Mouse (Mus musculus): Measurements from ENCODE around the gene Pno1.

Pno1 gene

DNA sequence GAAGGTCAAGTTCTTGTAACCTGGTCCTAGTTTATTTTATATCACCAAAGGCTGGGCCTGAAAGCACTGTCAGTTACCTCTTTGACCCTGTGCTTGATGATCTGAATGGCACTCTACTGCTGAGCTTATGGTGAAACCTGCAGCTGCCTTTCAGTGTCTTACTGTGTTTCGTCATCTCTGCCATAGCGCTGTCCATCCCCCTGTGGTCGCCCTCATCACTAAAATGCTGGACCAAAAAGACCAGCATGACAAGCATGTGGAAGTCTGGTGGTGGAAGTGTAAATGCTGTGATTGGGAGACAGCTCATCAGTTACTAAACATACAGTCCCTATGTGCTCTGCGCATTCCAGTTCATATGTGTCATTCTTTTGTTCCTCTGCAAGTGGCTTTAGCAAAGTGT, 39.1 kb downstream of the Pno1 start:
- DNase-seq: no peak

DNA sequence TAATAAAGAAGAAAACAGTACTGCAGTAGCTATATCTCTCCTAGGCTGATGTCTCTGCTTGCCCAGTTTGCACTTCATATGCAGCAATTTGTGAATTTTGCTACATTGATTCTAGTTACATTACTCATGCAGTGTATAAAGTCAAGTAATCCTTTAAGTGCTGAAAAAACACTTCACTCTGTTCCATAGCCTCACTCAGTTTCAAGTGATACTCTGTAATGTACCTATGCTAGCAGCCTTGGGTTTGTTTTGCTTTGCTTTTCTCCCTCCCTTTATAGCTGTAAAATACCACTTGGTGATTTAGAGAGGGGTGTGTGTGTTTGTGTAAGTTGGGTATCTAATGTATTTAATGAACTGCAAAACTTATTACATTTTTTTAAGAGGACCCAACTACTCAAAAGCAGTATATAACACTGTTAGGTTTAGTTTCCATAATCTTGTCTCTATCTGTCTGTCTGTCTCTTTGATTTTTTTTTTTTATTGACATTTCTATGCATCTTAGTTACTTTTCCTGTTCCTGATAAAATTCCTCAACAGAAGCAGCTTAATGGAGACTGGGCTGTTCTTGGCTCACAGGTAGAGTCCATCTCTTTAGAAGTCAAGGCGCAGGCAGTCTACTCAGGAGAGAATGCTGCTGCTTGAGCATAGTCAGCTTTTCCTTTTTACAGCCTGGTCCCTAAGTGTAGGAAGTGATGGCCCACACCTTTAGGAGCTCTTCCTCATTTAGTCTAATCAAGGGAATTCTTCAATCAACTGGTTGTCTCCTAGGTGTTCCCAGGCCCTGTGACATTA, 40.2 kb downstream of the Pno1 start:
- no peak for DNase-seq

DNA sequence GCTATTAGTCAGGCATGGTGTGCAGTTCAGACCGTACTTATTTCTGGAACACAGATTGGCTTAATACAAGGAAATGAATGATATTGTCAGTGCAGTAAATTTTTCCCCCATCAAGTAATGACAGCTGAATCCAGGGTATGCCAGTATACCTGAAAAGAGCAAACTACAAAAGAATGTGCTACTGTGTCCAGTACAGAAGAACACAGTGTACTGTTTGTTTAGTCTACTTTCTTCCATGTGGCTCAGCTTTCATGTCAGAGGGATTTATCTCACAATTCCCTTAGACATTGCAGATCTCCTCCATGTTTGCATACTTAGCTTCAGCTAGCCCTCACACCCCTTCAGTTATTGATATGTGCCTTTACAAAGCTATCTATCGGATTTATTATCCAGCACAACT, 42.1 kb downstream of the Pno1 start:
- DNase-seq: no peak

DNA sequence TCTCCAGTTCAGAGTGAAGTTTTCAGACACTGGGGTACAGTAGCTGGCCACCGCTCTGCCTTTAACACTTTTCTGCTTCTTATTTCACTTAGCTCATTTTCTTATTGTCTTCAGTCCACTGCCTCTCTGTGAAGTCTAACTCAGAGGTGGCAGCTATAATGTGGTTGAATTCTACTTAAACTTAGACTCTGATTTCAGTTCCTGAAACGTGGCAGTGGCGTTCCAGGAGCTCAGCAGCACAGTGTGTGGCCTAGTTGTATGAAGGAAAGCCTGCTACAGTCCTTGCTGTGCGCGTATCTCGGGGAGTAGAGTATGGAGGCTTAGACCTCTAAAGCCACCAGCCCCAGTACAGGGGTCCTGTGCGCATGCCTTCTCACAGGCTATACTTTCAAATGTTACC, 44.7 kb downstream of the Pno1 start:
- DNase-seq: no peak

DNA sequence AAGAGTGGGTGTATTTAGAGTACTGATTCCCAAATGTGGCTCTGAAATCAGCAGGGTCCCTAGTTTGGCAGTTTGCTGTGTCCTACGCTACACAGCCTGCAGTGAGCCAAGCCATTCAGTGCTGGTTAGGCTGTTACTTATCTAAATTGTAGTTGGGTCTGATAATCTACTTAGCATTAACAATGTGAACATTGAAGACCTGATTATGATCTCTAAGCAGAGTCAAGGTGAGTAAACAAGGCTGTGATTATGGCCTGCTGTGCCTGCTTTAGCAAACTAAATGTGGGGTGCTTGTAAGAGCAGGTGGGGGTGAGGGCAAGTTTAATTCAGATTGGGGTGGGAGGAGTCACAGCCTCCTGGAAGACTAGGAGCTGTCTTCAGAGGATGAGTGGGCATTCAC, 47.4 kb downstream of the Pno1 start:
- no peak for DNase-seq

DNA sequence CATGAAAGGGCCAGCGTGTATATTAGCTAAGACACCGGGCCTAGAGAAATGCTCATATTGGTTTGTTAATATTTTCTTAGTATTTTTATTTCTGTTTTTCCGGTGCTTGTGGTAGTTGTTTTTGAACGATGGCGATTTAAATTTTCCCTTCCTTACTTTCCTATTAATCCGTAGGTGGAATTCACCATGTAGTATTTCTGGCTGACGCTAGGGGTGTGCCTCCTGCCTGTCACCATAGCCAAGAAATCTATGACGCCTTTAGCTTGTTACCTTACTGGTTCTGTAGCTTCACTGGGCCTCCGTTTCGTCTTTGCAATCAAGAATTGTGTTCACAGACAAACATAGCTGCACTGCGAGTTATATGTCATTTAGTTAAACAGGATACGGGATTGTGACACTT, 51.1 kb downstream of the Pno1 start:
- peak; percentile 66 for DNase-seq

DNA sequence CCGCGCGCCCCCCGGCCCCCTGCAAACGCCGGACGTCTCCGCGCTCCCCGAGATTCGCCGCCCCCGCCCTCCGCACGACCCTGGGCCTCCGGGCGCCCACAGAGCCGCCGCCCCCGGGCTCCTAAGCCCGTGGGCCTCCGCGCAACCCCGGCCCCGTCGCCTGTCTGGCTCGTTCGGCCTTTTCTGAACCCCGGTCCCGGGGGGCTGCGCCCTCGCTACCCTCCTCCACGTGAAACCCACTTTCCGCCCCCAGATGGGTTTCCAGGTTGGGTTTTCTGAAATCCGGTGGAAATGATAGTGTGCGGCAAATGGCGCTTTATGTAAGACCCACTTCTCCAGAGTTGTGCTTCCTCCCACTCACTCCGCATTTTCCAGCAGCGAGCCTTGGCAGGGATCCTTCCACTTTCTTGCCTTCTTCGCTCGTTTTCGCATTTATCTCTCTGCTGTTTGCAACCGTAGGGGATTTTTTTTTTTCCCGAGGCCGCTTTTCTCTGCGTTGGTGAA, 51.6 kb downstream of the Pno1 start:
- DNase-seq: peak; percentile 47

DNA sequence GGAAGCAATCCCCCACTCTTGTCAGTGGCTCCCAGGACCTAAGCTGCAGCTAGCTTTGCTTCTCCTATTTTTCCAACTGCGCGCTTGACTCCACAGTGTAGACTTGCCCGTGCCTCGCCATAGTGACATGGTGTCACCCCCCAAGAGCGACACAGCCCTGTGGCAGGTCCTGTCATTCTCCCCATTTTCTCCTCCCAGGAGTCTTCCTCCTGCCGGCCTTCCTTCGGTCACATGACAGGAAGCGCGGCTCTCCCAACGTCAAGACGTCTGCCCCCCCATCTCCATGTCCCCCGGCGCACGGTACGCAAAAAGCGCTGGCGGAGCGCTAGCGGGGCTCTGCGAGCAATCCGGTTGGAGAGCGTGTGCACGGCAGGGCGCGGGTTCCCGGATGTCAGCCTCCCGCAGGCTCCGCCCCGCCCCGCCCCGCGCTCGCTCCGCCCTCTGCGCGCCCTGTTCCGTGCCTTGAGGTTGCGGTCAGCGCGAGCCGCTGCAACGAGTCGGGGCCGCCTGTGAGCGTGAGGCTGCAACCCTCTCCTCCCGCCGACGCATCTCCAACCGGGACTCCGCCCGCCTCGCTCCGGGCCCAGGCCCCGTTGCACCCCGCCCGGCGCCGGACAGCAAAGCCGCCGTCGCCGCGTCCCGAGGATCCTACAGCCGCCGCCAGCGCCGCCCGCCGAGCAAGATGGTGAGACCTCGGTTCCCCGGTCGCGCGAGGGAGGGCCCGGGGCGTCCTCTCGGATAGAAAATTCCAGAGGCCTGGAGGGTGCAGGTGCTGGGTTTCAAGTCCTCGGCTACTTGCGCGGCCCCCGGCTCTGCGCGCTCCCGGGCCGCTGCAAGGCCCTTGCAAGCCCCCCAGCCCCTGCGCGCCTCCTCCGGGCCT, 52.3 kb downstream of the Pno1 start, which contains the start of gene Ppp3r1:
TSS of gene Ppp3r1 (plus strand) at position 406 of the 880 bp plus-strand sequence.
- peak; percentile 97 for DNase-seq

All from liver (tissue).